Mouse (Mus musculus) induced T-regulatory cell, adult 2 months (primary cell): Measurements from ENCODE around the gene Ldlrap1.
A peak's percentile ranks its signal among the peaks of the same experiment; 100 is the strongest.

Experiments
- DNase-seq: peaks from one replicate; pipeline ENCODE4 v3.0.0-alpha.2; 2012; ENCODE audit warnings: low read depth

Gene Ldlrap1

GRCm38 (mm10) chr4:134713937-134714336 is 53.9 kb downstream of the Ldlrap1 start:
- DNase-seq, result peak; percentile 90

- no peak for DNase-seq
Measured at GRCm38 (mm10) chr4:134705311-134705710, 62.5 kb downstream of the Ldlrap1 start.

- DNase-seq, result no peak
Measured at GRCm38 (mm10) chr4:134704590-134704989, 63.2 kb downstream of the Ldlrap1 start.

- DNase-seq, result peak; percentile 96
Measured at GRCm38 (mm10) chr4:134703835-134704546, 63.8 kb downstream of the Ldlrap1 start, which contains the start of gene Man1c1. TSS of gene Man1c1 (minus strand) at chr4:134704290.

- DNase-seq, result peak; percentile 64
Measured at GRCm38 (mm10) chr4:134702981-134703834, 64.6 kb downstream of the Ldlrap1 start.

- peak; percentile 78 for DNase-seq
Measured at GRCm38 (mm10) chr4:134701934-134702333, 65.9 kb downstream of the Ldlrap1 start.

GRCm38 (mm10) chr4:134700911-134701310 is 66.9 kb downstream of the Ldlrap1 start:
- DNase-seq, result no peak

- DNase-seq, result no peak
Measured at GRCm38 (mm10) chr4:134693202-134693940, 74.5 kb downstream of the Ldlrap1 start.

GRCm38 (mm10) chr4:134692388-134692787 is 75.4 kb downstream of the Ldlrap1 start:
- DNase-seq, result no peak
